Mouse (Mus musculus) heart, postnatal 14 days (tissue): Measurements from ENCODE around the gene Slc10a7. TPM values are rescaled to one million over a fixed set of nuclear protein-coding genes. Genes with fewer than 3 reads are reported as not detected.
"Not testable (repeated sequence)": the region's sequence is repeated elsewhere in the genome, so short reads cannot be mapped to it uniquely, and the experiment has no call there.

ENCODE experiments used
- DNase-seq, 2 experiments: peaks; one replicate each; pipeline ENCODE4 v3.0.0; 2021 to 2022
- intact Hi-C: fragments of 180-260 bp; cut with DNase I; formaldehyde crosslinking; loops from one replicate; pipeline ENCODE4 v1.15.1; 2025
- total RNA-seq, 2 experiments: library from RNA; stranded (reverse); gene quantifications; 2 replicates each; pipeline ENCODE4 v1.2.3; 2021

The Slc10a7 gene
- total RNA-seq, 2 experiments from 2014 or later: 7.6 to 9.0 TPM

DNA sequence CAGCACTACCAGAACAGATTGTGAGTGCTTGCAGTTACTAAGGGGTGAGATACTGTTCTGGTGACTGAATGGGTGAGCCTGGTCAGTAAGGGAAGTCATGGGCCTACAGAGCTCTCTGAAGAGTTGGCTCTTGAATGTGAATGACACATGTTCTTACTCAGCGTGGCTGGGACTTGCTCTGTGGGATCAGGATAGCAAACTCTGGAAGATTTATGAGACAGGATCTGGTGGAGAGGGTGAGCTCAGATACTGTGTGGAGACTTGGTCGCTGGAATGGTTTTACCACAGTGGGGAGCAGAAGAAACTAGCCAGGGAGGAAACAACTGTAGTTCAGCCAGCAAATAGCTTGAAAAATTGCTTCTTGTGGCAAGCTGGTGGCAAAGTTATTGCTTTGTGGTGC, 35.4 kb downstream of the Slc10a7 start:
- DNase-seq: no peak
- intact Hi-C loops: no loop called here

DNA sequence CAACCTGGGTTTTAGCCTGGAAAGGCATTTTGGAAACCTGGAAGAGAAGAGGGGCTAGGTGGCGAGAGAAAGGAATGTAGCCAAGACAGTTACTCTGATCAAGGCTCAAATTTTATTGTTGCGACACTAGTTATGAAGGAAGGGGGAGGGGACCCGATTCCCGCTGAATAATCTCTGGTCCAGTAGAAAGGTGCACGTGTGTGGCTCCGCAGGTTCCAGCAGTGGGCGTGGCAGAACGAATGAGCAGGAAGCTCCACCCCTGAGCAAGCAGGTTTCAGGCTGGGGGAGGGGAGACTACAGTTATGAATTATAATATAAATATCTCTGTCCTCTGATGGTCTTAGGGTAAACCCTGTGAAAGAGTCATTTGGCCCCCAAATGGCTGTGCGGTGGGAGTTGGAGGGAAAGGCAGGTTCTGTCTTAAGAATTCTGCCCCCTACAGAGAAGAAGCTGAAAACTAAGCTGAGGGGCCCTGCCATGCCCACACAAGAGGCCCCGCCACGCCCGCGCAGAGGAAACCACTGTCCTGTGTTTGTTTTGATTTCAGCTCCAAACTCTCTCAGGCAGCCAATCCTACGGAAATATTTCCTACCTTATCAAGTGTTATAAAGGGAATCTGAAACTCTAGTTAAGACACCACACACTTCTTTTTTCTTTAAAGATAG, 36.1 kb downstream of the Slc10a7 start:
- DNase-seq, intact Hi-C loops: not testable (repeated sequence)

DNA sequence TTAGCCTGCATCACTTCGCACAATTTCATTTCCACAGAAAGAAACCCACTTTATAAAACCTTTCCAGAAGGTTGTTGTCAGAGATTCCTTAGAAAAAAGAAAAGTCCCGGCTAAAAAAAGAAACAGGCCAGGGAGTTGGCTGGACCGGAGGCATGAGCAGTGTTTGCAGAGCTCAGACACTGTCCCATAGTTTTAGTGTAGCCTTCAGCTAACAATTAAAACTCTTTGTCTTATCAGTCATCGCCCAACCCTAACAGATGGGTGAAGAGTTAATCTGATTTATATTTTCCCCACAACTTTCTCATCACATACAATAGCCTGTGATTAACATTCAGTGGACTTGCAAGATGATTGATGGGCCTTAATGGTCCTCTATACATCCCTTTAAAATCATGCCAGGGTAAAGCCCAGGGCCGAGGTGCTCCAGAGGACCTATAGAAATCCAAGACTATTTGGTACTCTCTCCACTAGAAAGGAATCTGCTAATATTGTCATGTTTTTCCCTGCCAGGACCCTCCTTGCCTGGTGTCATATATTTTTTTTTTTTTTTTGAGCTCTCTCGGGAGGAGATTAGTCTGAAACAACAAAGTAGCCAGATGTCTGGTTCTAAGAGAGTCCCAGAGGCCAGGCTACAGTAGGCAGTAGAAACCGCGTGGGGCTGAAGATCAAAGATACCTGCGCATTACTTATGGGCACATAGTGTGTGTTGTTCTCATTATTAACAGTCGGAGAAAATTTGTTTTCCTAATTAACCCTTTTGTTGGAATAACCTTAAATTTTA, 41.0 kb downstream of the Slc10a7 start:
- no peak for DNase-seq
- intact Hi-C loops: no loop called here

DNA sequence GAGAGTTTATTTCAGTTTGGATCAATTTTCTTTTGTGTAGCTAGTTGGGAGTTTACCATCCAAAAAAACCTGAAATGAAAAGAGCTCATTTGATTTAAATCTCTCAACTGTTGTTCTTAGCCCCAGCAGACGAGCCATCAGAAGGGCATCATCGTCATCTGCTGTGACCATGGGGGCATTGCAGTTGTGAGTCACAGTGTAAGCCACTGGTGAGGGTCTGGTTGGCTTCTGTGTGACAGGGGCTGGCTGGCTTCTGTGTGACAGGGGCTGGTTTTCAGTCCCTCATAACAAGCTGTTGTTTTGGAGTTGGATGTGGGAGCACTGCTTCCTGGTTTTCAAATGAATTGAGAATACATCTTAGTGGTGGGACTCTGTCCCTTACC, 41.6 kb downstream of the Slc10a7 start:
- no peak for DNase-seq
- intact Hi-C loops: no loop called here

DNA sequence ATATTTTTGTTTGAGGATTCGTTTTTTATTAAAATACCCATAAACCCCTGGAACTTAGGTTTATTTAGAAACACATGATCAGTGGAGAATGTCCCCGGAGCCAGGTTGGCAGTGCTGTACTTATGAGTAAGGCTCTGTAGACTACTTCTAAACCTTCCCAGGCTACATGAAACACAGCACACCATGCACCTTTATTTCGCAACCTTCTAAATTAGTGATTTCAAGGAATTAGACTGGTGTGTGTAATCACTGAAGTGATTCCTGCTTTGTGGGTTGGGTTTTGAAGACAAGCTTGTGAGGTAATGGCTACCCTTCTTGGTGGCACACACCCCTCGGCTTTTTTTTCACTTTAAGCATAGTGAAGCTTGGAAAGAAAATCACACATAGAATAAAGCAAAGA, 46.7 kb downstream of the Slc10a7 start:
- DNase-seq: no peak
- intact Hi-C loops: no loop called here

DNA sequence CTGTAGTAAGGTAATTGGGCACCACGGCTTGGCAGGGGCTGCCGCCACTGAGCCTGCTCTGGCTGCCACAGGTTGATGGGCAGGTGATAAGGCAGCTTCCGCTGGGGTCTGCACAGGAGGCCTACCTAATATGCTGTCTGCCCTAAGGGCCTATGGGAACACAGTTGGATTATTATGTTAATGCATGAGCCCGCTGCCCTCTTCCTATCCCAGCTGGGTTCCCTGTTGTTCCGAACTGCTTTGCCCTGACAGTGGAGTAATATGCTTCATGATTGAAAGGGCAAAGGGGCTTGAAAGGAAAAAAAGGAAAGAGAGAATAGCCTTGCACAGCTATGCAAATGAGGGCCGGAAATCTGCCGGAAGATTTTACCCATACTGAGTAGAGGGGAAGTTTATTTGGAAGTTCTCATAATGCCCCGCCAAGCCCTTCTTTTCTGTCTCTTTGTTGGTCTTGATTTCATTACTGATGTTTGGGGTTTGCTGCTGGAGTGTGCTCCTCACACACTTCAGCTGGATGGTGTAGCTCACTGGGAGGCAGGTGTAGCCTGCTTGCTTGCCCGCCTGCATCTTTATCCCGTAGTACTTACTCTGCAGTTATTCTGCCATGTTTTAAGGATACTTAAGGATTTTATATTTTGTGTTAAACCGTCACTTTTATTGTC, 47.8 kb downstream of the Slc10a7 start:
- no peak for DNase-seq
- intact Hi-C loops: no loop called here

DNA sequence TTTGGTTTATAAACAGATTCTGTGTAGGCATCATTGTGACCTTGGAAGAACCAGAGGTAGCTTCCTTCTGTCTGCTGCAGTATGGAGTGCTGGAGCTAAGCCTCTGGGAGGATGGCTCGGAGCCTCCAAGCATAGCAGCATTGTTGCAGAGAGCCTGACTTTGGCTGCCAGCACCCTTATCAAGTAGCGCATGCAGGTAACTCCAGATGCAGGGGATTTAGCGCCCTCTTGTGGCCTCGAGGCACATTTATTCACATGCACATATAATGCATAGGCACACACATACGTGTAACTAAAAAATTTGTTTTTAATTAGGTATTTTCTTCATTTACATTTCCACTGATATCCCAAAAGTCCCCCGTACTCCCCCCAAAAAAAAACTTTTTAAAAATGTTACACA, 52.5 kb downstream of the Slc10a7 start:
- no peak for DNase-seq

DNA sequence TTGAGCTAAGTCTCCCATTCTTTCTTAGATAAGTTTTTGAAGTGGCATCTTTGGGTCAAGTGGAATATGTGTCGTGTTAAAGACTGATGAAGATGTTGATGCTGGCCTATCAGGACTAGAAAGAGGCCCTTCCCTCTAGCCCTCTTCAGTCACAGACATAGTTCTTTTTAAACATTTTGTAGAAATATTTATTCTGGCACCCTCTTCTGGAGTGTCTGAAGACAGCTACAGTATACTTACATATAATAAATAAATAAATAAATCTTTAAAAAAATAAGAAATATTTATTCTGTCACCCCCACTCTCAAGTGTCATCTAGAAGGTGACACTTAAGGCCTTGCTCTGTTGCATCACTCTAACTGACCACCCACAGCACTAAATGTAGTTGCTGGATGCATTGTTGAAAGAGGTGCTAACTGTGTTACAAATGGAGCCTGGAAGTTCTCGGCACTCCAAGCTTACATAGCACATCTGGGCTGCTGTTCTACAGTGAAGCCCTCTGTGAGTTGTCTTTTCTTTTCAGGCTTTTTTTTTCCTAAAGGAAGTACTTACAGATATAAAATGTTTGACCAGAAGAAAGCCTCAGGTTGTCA, 54.4 kb downstream of the Slc10a7 start:
- no peak for DNase-seq
- intact Hi-C loops: no loop called here

More for the DNA sequence above, 52.5 kb downstream of the Slc10a7 start:
- intact Hi-C loops: no loop called here

DNA sequence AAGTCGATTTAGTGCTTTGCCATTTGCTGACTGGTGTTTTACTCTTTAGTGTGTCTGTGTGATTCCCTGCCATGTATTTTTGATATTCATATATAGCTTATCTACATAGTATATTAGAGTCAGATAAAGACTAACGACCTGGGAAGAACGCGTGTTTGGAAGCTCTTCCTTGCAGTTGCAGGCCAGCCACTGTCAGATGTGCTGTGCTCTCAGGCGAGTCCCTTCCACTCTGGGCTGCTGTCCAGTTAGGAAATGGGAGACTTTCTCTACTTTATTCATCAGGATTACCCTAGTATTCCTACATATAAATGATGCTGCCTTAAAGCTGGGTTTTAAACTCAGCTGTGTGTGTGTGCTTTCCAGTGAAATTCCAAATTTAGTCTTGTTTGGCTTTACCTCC, 55.1 kb downstream of the Slc10a7 start:
- intact Hi-C loops: no loop called here
- DNase-seq: no peak

DNA sequence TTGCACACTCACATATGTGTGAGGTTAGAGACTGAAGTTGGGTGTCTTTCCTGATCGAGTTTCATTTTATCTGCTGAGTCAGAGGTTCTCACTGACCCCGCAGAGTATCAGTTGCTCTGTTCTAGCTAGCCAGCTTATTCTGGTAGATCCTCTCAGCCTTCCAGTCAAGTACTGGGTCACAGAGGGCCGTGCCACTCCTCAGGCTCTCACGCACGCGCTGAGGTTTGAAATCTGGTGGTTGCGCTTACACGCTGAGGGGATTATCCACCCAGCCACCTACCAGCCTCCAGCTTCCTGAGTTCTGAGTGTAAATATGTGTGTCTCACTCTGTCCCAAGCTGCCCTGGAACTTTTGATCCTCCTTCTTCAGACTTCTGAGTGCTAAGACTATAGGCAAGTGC, 59.0 kb downstream of the Slc10a7 start:
- intact Hi-C loops: no loop called here
- DNase-seq: no peak

DNA sequence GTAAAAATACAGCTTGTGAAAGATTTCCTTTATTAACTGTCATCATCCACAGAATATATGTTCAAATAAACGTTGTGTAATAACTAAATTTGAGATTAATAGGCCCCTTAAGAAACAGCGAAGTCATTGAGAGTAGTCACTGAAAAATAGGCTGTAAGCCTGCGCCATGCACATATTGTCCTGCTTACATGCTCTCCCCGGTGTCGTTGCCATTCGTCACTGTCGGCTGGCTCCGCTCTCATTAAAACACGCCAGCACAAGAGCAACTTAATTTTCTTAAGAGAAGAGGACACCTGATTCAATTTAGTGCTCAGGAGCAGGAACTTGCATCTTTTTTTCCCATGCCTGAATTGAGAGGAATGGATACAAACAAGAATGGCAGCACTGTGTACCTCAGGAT, 62.4 kb downstream of the Slc10a7 start:
- DNase-seq: no peak
- intact Hi-C loops: no loop called here

DNA sequence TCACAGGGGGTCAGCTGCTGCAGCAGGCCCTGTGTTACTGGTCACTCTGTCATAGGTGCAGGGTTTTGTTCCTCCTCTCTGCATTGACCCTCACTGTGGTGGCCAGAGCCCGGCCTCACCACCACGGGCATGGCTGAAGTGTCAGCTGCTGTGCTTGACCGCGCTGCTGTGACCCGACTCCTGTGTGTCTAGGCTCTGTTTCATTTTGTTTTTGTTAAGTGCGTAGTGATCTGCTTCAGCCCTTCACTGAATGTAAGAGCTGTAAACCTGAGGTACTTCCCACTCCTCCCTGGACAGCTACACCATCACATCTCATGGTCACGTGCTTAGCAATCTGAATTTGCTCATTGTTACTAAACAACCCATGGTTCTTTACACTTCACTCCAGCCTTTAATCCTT, 65.1 kb downstream of the Slc10a7 start:
- intact Hi-C loops: no loop called here
- no peak for DNase-seq

DNA sequence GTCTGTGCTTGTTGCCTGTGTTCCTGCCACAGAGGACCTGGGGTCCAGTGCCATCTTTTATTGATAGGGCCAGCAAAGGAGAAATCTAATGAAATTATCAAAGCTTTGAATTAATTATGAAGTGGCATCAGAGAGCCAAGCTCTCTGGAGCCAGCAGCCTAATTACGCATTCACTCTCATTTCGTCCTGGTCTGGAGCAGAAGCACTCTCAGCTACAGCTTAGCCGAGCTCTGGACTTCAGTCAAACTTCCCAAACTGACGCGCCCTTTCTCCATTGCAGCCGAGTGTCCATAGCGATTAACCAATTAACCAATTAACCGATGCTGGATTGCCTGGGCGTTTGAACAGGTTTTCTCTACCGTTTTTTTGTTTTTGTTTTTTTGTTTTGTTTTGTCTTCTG, 68.4 kb downstream of the Slc10a7 start:
- intact Hi-C loops: no loop called here
- DNase-seq: no peak

DNA sequence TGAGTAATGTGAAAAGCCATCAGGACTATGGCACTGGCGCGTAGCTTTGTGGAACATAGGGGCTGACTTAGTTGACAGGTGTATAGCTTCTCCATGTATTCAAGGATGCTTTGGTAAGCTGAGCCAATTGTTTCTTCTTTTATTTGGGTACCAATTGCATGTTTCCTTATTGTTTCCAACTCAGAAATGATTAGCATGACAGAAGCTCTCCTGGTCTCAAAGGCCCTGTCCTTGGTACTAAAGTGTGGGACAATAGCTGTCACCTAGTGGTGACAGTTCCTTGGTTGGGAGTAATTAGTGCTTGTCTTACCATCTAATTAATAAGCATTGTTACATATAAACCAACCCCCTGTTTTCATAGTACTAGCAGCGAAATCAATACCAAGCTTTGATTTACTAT, 68.9 kb downstream of the Slc10a7 start:
- intact Hi-C loops: no loop called here
- no peak for DNase-seq

DNA sequence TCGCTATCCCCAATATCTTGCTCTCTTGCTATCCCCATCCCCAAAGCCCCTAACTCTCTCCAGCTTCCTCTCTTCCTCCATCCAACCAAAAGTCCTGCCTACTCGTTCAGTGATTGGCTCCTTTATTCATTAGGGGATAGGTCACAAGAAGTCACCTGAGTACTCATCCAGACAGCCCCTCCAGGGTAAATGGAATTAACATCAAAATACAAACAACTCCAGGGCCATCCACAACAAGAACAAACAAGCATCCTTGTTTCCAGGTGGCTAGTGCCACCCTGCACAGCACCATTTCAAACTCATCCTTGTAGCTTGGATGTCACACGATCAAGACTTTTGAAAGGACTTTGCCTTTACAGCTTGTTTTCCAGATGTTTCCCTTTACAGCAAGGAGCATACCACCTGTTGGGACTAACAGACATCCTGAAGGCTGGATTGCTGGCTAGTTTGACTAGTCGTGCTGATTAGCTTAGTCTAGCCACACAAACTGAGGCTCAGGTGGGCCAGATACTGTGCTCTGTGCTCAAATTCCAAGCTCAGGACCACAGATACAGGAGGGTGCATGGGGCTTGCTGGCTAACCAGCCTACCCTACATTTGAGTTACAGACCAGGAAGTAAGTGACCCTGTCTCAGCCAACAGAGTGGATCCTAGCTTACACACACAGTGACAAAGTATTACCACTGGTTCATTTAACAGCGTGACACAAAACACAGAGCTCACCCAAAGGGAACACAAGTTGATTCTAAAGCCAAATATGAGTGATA, 75.0 kb downstream of the Slc10a7 start:
- no peak for DNase-seq
- intact Hi-C loops: no loop called here

DNA sequence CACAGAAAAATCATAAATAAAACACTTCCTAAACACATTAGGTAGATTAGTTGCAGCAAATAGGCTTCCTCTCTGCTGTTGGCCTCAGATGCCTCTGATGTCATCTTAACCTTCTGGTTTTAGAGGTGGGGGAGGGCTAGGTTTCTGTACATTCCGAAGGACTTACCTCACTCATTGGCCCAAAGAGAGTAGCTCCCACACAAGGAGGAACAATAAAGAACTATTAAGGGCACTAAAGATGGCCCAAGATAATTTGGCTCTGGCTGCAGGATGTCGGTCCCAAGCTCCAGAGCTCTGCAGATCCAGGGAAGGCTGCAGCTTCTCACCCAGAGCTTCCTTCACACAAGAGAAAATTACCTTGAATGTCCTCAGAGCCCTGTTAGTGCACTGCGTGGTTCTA, 75.7 kb downstream of the Slc10a7 start:
- intact Hi-C loops: no loop called here
- DNase-seq: peak; percentile 3 to 20

DNA sequence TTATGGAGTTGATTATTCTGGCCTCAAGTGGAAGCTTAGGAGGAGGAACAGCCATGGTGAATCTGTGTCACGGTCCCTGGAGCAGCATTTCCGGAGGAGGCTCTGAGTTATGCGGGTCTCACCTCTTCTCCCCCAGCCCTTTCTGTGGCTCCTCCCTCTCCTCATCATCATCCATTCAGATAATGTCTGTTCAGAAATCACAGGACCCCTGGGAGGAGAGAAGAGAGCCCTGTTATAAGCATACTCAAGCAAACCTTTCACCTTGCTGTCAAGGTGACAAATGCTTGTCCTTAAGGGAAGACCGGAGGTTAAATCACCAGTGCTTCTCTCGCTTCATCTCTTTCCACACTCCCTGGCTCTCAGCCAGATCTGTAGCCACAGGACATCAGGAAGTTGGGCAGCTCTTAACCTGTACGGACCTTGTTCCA, 86.3 kb downstream of the Slc10a7 start:
- no peak for DNase-seq
- intact Hi-C loops: no loop called here

DNA sequence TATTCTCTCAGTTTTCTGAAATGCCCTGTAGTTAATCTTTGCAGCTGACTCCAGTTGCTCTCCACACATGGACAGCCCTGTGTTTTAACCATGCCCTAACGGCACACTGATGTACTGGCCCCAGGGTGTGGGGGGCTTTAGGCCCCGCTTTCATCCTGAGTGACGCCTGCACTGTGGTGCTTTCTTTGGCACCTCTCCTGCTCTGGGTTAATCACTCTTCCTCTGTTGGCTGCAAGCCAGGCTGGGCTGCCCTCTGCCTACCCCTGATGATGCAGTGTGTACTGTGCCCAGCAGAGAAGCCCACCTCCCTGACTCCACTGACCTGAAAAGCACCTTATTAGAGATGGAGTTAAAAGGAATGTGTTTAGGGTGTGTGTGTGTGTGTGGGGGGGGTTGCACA, 89.1 kb downstream of the Slc10a7 start:
- peak; percentile 12 to 16 for DNase-seq

DNA sequence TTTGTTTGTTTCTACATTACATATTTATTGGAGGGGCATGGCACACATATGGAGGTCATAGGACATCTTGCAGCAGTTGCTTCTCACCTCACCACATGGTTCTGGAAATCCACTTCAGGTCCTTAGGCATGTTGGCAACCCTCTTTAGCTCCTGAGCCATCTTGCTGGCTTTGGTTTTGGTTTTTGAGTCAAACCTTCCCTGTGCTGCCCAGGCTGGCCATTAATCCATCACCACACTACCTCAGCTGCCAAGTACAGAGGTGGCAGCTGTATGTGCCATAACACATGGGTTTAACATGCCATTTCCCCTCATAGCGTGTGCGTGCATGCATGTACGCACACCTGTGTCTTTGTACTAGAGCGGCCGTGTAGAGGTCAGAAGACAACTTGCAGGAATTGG, 93.9 kb downstream of the Slc10a7 start:
- intact Hi-C loops: no loop called here
- no peak for DNase-seq

More for the DNA sequence above, 89.1 kb downstream of the Slc10a7 start:
- intact Hi-C loops: no loop called here

DNA sequence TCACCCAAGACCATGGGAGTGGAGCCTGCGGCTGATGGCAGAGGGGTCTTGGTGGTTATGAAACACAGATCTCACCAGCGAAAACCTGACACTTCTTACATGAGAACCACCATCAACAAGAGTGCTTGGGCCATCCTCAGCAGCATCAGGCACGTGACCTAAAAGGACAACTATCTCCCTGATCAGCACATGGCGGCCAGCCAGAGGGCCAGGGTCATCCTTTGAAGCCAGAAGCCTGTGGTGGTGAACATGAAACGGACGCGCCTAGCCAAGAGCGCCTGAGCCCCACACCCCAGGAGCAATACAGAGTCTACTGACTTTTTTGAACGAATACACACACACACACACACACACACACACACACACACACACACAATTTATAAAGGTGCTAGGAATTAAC, 95.3 kb downstream of the Slc10a7 start:
- intact Hi-C loops: no loop called here
- DNase-seq: no peak

DNA sequence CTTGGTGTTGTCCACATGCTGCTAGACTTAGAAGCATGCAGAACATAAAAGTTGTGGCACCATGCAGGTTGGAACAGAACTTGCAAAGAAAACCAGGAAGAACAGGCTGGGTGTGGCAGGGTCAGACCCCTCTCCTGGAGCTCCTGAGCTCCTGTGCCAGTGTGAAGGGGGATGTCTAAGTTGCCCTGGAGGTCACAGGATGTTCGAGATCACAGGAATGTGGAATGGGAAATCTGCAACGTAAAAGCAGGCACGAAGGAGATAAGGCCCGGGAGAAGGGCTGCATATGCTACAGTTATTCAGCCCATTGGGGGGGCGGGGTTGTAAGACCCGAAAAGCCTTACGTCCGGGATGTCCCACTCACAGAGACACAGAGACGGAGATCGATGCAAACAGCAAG, 100.2 kb downstream of the Slc10a7 start:
- intact Hi-C loops: no loop called here
- no peak for DNase-seq
